Mouse (Mus musculus) embryonic fibroblast, embryonic 13.5 days (primary cell): ENCODE results near the gene Rsbn1l. TPM values are rescaled to one million over a fixed set of nuclear protein-coding genes. Genes with fewer than 3 reads are reported as not detected.

Experiments
- H3K27ac ChIP-seq: 2 replicates; pipeline ENCODE4 v1.5.1; 2012; ENCODE audit warnings: low read length, control low read depth, inconsistent platforms; ENCODE audit not compliant: insufficient read depth
- H3K4me1 ChIP-seq: 2 replicates; pipeline ENCODE4 v1.6.1; 2011; ENCODE audit warnings: low read length; ENCODE audit not compliant: control insufficient read depth, insufficient read depth
- H3K4me3 ChIP-seq: 2 replicates; pipeline ENCODE4 v1.5.1; 2011; ENCODE audit warnings: mild to moderate bottlenecking, control low read depth, low read length; ENCODE audit not compliant: insufficient read depth
- CTCF ChIP-seq: IDR thresholded peaks from 2 replicates; pipeline ENCODE4 v1.5.1; 2011; ENCODE audit warnings: mild to moderate bottlenecking, control low read depth, low read length, moderate library complexity, borderline replicate concordance; ENCODE audit not compliant: insufficient read depth
- POLR2A ChIP-seq: IDR thresholded peaks from 2 replicates; pipeline ENCODE4 v1.6.1; 2011; ENCODE audit warnings: low read depth, mild to moderate bottlenecking, control low read depth, low read length, moderate library complexity
- polyA plus RNA-seq: library from polyadenylated mRNA; stranded (reverse); fragments of >200 nt; gene quantifications from 2 replicates; pipeline ENCODE4 v1.2.4, GENCODE M21; 2011; ENCODE audit warnings: low read depth; ENCODE audit not compliant: missing spikeins, insufficient read length

The Rsbn1l gene
- 8.8 and 9.3 TPM in 2 replicates for polyA plus RNA-seq

GRCm38 (mm10) chr5:20956298-20956697 is at the start of gene Rsbn1l:
Gene Rsbn1l, minus strand, starts transcription at chr5:20956398.
- no peaks in the 10 kb centered on the region; the same call in 1 of the 2 replicates for H3K4me1 ChIP-seq
- no peak within 1 kb of the TSS for H3K4me3 ChIP-seq
- TF ChIP-seq CTCF (no peak), POLR2A (no peak)
- H3K27ac ChIP-seq, result no peak within 1 kb of the TSS

GRCm38 (mm10) chr5:21002723-21003122 is 46.5 kb upstream of the Rsbn1l start:
- H3K27ac ChIP-seq, result no peak overlapping the region
- no peak for TF ChIP-seq POLR2A
- TF ChIP-seq CTCF, result no peak
- no peak overlapping the region for H3K4me3 ChIP-seq
- no peaks in the 10 kb centered on the region for H3K4me1 ChIP-seq

- Histone ChIP-seq H3K4me1 (no peaks in the 10 kb centered on the region), H3K4me3 (no peak overlapping the region), H3K27ac (no peak overlapping the region)
- TF ChIP-seq CTCF (no peak), POLR2A (no peak)
These were observed 45.6 kb upstream of the Rsbn1l start for GRCm38 (mm10) chr5:21001622-21002315.

- TF ChIP-seq POLR2A (no peak), CTCF (no peak)
- Histone ChIP-seq H3K27ac (no peak overlapping the region), H3K4me3 (no peak overlapping the region), H3K4me1 (no peaks in the 10 kb centered on the region)
These were observed 42.2 kb upstream of the Rsbn1l start for GRCm38 (mm10) chr5:20998427-20998826.

- TF ChIP-seq CTCF (no peak), POLR2A (no peak)
- Histone ChIP-seq H3K4me3 (no peak overlapping the region), H3K27ac (no peak overlapping the region), H3K4me1 (no peaks in the 10 kb centered on the region)
These were observed 41.4 kb upstream of the Rsbn1l start for GRCm38 (mm10) chr5:20997555-20997954.

- H3K4me1 ChIP-seq, result no peaks in the 10 kb centered on the region
- TF ChIP-seq POLR2A (no peak), CTCF (no peak)
- no peak overlapping the region for H3K27ac ChIP-seq
- no peak overlapping the region for H3K4me3 ChIP-seq
These were observed 34.0 kb upstream of the Rsbn1l start for GRCm38 (mm10) chr5:20990062-20990809.

GRCm38 (mm10) chr5:20986271-20986670 is 30.1 kb upstream of the Rsbn1l start:
- no peak overlapping the region for H3K4me3 ChIP-seq
- no peak for TF ChIP-seq POLR2A
- no peak for TF ChIP-seq CTCF

GRCm38 (mm10) chr5:20983505-20983904 is 27.3 kb upstream of the Rsbn1l start:
- no peak for TF ChIP-seq POLR2A
- TF ChIP-seq CTCF, result no peak
- H3K27ac ChIP-seq, result no peak overlapping the region
- H3K4me3 ChIP-seq, result no peak overlapping the region
- no peaks in the 10 kb centered on the region for H3K4me1 ChIP-seq

More at GRCm38 (mm10) chr5:20986271-20986670, 30.1 kb upstream of the Rsbn1l start:
- Histone ChIP-seq H3K27ac (no peak overlapping the region), H3K4me1 (no peaks in the 10 kb centered on the region)

GRCm38 (mm10) chr5:20974690-20975089 is 18.5 kb upstream of the Rsbn1l start:
- H3K27ac ChIP-seq, result no peak overlapping the region
- no peak overlapping the region for H3K4me3 ChIP-seq
- no peak for TF ChIP-seq CTCF
- TF ChIP-seq POLR2A, result no peak
- H3K4me1 ChIP-seq, result no peaks in the 10 kb centered on the region

GRCm38 (mm10) chr5:20973999-20974398 is 17.8 kb upstream of the Rsbn1l start:
- Histone ChIP-seq H3K4me3 (no peak overlapping the region), H3K4me1 (no peaks in the 10 kb centered on the region), H3K27ac (no peak overlapping the region)
- no peak for TF ChIP-seq POLR2A
- no peak for TF ChIP-seq CTCF
